Mouse (Mus musculus) embryonic fibroblast, embryonic 13.5 days (primary cell): Measurements from ENCODE around the gene Lsm10.

Experiments used
- CTCF ChIP-seq: IDR thresholded peaks from 2 replicates; pipeline ENCODE4 v1.5.1; 2011; ENCODE audit warnings: mild to moderate bottlenecking, control low read depth, low read length, moderate library complexity, borderline replicate concordance; ENCODE audit not compliant: insufficient read depth
- POLR2A ChIP-seq: IDR thresholded peaks from 2 replicates; pipeline ENCODE4 v1.6.1; 2011; ENCODE audit warnings: low read depth, mild to moderate bottlenecking, control low read depth, low read length, moderate library complexity

GRCm38 (mm10) chr4:126141021-126141420 lies 44.6 kb downstream of the Lsm10 start:
- no peak for TF ChIP-seq POLR2A
- no peak for TF ChIP-seq CTCF
